Mouse (Mus musculus) spleen, postnatal 10 days (tissue): ENCODE results near the gene Polg2.
"Not testable (repeated sequence)": the region's sequence is repeated elsewhere in the genome, so short reads cannot be mapped to it uniquely, and the experiment has no call there.

Experiments
- DNase-seq, 2 experiments: peaks; one replicate each; pipeline ENCODE4 v3.0.0; 2021 to 2022; ENCODE audit warnings: low spot score in 2 of 2

Gene Polg2

GRCm38 (mm10) chr11:106762139-106762799 lies 17.1 kb downstream of the Polg2 start:
- peak; percentile 31 to 69 for DNase-seq

- DNase-seq, result peak in 1 of 2 experiments; percentile 50
Measured at GRCm38 (mm10) chr11:106760511-106760910, 18.8 kb downstream of the Polg2 start.

DNA sequence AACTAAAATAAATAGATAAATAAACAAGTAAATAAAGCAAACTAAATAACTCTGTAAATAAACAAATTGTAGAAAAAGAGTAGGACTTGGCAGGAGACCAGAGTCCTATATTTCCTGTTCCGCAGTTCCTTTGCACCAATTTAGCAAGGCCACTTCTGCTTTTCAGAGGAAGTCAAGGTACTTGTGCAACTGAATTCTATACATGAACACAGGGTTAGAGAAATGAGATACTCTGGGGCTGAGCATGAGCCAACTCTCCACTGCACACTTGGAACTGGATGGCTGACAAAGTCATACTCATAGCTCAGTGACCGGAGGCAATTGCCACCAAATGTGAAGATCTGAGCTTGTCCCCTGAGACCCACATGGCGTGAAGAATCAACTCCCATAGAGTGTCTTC lies 20.3 kb downstream of the Polg2 start:
- DNase-seq, result peak in 1 of 2 experiments; percentile 35

GRCm38 (mm10) chr11:106755583-106755982 lies 23.8 kb downstream of the Polg2 start:
- DNase-seq, result no peak

DNA sequence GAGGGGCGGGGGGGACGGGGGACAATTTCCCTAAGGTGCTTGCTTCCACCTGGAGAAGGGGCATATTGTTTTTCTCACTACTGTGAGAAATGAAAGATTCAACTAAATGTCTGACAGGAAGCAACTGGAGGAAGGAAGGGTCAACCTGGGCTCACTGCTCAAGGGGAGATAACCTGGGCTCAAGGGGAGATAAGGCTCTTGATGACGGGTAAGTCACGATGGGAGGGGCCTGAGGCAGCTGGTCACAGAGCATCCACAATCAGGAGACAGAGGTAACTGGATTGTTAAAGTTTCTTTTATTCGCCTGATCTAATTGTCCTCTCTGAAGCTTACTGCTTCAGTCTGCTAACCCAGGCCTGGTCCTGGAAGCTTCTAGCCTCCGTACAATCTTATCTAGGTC lies 26.0 kb downstream of the Polg2 start:
- DNase-seq, result no peak

DNA sequence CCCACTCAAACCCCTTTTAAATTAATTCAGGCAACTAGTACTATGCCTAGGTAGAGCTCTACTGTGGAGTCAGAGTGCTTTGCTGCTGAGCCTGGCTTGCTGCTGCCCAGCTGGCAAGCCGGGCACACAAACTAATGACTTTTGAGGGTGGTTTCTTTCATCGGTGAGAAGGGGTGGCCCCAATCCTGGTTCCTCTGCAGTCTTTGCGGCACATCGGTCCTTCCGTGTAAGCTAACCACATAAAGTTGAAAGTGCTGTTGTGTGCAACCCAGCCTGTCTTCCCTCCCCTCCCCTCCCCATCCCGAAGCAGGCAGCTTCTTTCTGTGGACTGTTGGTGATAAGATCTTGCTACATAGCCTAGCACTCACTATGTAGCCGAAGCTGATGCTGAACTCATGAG lies 27.2 kb downstream of the Polg2 start:
- peak; percentile 40 to 69 for DNase-seq

- no peak for DNase-seq
Measured at GRCm38 (mm10) chr11:106751039-106752018, 28.0 kb downstream of the Polg2 start, which contains the start of gene Milr1. Gene Milr1, plus strand, starts transcription at chr11:106751226.

GRCm38 (mm10) chr11:106750121-106750751 lies 29.1 kb downstream of the Polg2 start, which contains the start of gene Pecam1:
Gene Pecam1, minus strand, starts transcription at chr11:106750628.
- DNase-seq, result peak; percentile 26 to 46

DNA sequence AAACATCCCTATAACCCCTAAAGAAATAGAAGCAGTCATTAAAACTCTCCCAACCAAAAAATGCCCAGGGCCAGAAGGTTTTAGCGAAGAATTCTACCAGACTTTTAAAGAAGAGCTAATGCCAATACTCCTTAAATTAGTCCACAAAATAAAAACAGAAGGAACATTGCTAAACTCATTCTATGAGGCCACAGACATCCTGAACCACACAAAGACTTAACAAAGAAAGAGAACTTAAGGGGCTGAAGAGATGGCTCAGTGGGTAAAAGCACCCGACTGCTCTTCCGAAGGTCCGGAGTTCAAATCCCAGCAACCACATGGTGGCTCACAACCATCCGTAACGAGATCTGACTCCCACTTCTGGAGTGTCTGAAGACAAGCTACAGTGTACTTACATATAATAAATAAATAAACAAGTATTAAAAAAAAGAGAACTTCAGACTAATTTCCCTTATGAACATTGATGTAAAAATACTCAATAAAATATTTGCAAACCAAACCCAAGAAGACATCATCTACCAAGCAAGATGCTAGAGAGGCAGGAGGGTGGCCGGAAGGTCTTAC lies 29.7 kb downstream of the Polg2 start:
- not testable (repeated sequence) for DNase-seq

DNA sequence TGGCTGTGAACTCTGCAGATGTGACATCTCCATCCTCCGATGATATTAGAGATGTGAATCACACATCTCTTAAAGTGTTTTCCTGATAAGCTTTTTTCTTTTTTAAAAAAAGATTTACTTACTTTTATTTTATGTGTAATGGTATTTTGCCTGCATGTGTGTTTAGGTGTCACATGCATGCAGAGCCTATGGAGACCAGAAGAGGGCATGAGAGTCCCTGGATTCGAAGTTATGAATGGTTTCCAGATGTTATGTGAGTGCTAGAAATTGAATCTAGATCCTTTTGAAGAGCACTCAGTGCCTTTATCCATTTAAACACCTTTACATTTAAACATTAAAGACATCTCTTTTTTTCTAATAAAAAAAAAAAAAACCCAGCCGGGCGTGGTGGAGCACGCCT lies 34.4 kb downstream of the Polg2 start:
- no peak for DNase-seq

DNA sequence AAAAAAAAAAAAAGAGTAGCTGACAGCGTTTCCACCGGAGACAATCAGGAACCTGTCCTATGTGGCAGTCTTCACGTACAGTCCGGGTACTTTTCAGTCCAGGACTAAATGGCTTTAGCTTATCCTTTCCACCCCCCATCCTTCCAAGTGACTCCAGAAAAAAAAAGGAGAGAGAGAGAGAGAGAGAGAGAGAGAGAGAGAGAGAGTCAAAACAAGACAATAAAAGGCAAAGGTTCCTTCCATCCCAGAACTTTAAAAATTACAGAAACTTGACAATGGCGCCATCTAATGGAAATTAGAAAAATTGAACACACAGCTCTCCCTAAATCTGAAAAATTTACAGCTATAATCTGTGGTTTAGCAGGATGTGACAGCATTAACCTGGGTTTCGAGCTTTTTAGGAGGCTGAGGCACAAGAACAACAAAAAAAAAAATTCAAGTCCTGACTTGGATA lies 36.9 kb downstream of the Polg2 start:
- DNase-seq, result no peak

DNA sequence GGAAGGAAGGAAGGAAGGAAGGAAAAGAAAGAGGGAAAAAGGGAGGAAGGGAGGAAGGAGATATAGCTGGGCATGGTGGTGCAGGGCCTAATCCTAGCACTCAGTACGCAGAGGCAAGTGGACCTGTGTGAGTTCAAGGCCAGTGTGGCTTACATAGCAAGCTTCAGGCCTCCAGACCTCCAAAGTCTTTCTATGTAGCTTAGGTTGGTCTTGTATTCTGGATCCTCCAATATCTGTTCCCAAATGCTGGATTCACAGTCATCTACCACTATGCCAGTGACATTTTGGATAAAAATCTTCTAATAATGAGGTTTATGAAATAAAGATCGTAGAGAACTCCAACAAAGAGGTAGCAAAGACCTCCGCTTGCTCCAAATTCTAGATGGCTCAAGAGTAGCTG lies 37.5 kb downstream of the Polg2 start:
- DNase-seq, result no peak

DNA sequence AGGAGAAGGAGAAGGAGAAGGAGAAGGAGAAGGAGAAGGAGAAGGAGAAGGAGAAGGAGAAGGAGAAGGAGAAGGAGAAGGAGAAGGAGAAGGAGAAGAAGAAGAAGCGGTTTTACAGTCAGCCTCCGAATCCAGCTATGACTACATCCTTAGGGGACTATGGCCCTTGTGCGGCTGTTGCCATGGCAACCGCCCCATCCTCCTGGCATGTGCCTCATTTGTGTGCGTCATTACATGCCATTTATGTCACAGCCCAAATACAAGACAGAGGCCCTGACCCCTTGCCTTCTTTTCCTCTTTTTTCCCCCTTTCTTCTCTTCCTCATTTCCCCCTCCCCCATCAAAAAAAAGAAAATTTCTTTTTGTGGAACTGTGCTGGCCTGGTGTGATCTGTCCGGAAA lies 38.1 kb downstream of the Polg2 start:
- DNase-seq, result no peak

DNA sequence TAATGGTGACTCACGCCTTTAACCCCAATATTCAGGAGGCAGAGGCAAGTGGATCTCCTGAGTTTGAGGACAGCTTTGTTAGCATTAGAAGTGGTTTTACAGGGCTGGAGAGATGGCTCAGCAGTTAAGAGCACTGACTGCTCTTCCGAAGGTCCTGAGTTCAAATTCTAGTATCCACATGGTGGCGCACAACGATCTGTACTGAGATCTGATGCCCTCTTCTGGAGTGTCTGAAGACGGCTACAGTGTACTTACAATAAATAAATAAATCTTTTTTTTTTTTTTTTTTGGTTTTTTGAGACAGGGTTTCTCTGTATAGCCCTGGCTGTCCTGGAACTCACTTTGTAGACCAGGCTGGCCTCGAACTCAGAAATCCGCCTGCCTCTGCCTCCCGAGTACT lies 38.6 kb downstream of the Polg2 start:
- not testable (repeated sequence) for DNase-seq

DNA sequence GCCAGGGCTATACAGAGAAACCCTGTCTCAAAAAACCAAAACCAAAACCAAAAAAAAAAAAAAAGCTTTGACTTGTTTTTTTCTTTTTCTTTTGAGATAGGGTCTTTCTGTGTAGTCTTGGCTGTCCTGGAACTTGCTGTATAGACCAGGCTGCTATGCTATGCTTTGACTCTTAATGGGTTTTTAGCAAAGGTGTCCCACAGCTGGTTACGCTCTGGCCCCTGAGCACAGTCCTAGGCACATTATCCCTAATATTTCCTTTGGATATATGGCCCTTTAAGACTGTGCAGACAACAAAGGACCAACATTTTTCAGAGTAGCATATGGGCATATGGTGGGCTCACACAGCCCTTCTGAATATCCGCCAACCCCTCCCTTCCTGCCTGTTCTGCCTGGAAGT lies 40.2 kb downstream of the Polg2 start:
- DNase-seq, result no peak

DNA sequence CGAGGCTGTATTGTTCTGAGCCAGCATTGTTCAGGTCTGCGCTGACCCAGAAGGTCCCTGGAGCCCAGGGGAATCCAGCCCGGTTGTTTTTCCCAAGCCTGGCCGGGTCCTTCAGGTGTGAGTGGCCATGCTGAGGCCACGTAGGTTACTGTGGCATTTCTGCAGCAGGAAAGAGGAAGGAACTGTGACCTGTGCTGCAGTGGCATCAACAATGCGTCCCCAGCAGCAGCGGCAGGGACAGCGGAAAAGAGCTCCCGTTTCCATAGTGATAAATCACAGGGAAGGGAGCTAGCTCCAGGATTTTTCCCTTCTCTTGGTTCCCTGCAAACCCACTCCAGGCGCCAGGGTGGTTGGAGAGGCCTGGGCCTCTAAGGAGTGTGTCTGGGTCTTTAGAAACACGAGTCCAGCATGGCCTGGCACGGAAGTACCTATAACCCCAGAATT lies 42.1 kb downstream of the Polg2 start:
- DNase-seq, result no peak

- no peak for DNase-seq
Measured at GRCm38 (mm10) chr11:106736614-106737013, 42.7 kb downstream of the Polg2 start.

DNA sequence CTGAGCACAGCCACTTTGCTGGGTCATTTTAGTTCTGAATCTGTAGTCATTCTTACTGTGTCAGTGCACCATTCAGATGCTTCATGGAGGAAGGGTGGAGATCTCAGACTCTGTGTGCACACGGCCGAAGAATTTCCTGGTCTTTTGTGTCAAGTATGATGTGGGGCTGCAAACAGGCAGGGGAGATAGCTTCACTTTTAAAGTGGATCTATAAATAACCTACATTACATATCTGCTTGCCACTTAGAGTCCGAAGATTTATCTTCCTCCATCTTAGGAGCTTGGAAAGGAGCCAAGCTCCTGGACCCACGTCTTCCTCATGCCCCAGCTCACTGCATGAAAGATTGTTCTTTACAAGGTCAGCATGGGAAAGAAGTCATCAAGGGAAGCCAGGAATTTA lies 48.6 kb downstream of the Polg2 start:
- no peak for DNase-seq

DNA sequence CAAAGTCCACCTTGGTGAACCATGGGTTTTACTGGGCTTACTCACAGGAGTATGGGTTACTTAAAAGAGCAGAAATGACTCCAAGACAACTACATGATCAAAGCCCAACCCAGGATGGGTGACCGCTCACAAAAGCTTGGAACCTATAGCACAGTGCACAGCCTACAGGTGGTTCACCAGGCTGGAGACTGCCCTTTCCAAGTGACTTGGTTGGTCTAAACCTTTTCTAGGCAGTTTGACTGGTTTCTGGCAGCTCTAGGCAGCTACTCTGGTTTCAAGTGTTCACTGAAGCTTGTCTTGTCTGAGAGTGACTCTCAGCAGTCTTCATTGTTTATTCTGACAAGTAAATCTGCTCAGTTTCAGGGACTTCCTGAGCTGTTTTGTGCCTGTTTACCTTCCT lies 49.7 kb downstream of the Polg2 start:
- DNase-seq, result no peak

- no peak for DNase-seq
Measured at GRCm38 (mm10) chr11:106728402-106729366, 50.7 kb downstream of the Polg2 start.

GRCm38 (mm10) chr11:106727967-106728366 lies 51.4 kb downstream of the Polg2 start:
- no peak for DNase-seq
